Mouse (Mus musculus) small intestine, adult 2 months (tissue): ENCODE results near the gene Gm17428. TPM values are rescaled to one million over a fixed set of nuclear protein-coding genes. Genes with fewer than 3 reads are reported as not detected.
"Not testable (repeated sequence)": the region's sequence is repeated elsewhere in the genome, so short reads cannot be mapped to it uniquely, and the experiment has no call there.

Source experiments
- H3K27ac ChIP-seq: fragments of 200-500 bp; 2 replicates; pipeline ENCODE4 v1.5.1; 2012; ENCODE audit warnings: low read depth, low read length, control low read depth, inconsistent platforms; ENCODE audit not compliant: insufficient read depth
- H3K27me3 ChIP-seq: fragments of 200-500 bp; 2 replicates; pipeline ENCODE4 v1.6.1; 2012; ENCODE audit warnings: mild to moderate bottlenecking, moderate library complexity, low read length, inconsistent platforms; ENCODE audit not compliant: control insufficient read depth, insufficient read depth
- H3K36me3 ChIP-seq: fragments of 200-500 bp; 2 replicates; pipeline ENCODE4 v1.6.1; 2012; ENCODE audit warnings: mild to moderate bottlenecking, low read length, control low read depth, inconsistent platforms; ENCODE audit not compliant: control insufficient read depth, insufficient read depth
- H3K4me1 ChIP-seq: fragments of 200-500 bp; 2 replicates; pipeline ENCODE4 v1.6.1; 2012; ENCODE audit warnings: low read length, inconsistent platforms, mixed read lengths; ENCODE audit not compliant: control insufficient read depth, insufficient read depth, insufficient read length
- H3K4me3 ChIP-seq: fragments of 200-500 bp; 2 replicates; pipeline ENCODE4 v1.5.1; 2012; ENCODE audit warnings: low read depth, mild to moderate bottlenecking, control low read depth, inconsistent platforms, low read length, moderate library complexity
- CTCF ChIP-seq: fragments of 200-500 bp; IDR thresholded peaks from 2 replicates; pipeline ENCODE4 v1.5.1; 2012; ENCODE audit warnings: low read depth, mild to moderate bottlenecking, control low read depth, inconsistent platforms, low read length, moderate library complexity, mixed read lengths; ENCODE audit not compliant: insufficient replicate concordance, insufficient read length; ENCODE audit errors: extremely low read depth
- POLR2A ChIP-seq: fragments of 200-500 bp; IDR thresholded peaks from 2 replicates; pipeline ENCODE4 v1.6.1; 2012; ENCODE audit warnings: low read depth, mild to moderate bottlenecking, control low read depth, inconsistent platforms, low read length, moderate library complexity
- WGBS: fragments of 180-500 bp; shearing (Covaris S2); methylation state at CpG from one replicate; pipeline ENCODE4 v1.1.7; 2018; 5-methylcytosine and 5-hydroxymethylcytosine counted together
- polyA plus RNA-seq: library from polyadenylated mRNA; depleted of rRNA; stranded (reverse); fragments of >200 nt; gene quantifications from 2 replicates; pipeline ENCODE4 v1.2.3, GENCODE M21; 2012

The Gm17428 gene
- polyA plus RNA-seq, 1 experiment: not detected

- TF ChIP-seq POLR2A: no peak
- no peak for TF ChIP-seq CTCF
- Histone ChIP-seq H3K27me3 (no peaks in the 10 kb centered on the region), H3K36me3 (no peaks in the 10 kb centered on the region), H3K4me3 (no peak overlapping the region), H3K4me1 (no peaks in the 10 kb centered on the region), H3K27ac (no peak overlapping the region)
- WGBS: 92% methylated on average over 7 of the region's 7 CpGs
Observed at GRCm38 (mm10) chr14:54943971-54944370, 32.8 kb upstream of the Gm17428 start.

DNA sequence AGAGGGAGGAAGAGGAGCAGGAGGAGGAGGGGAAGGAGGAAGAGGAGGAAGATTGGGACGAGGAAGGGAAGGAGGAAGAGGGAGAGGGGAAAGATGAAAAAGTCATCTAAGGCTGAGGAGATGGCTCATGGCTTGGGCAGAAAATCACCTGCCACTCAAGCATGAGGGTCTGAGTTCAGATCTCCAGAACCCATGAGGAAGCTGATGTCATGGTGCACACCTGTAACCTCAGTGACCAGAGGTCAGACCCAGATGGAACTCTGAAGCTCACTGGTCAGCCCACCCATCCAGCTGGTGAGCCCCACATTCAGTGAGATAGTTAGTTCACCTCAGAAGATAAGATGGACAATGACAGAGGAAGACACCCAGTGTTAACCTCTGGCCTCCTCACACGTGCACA, 31.8 kb upstream of the Gm17428 start:
- no peak for TF ChIP-seq POLR2A
- TF ChIP-seq CTCF: no peak
- Histone ChIP-seq H3K36me3 (no peaks in the 10 kb centered on the region), H3K4me1 (no peaks in the 10 kb centered on the region), H3K4me3 (no peak overlapping the region), H3K27me3 (no peaks in the 10 kb centered on the region), H3K27ac (no peak overlapping the region)
- 56% methylated on average over 2 of the region's 2 CpGs for WGBS

DNA sequence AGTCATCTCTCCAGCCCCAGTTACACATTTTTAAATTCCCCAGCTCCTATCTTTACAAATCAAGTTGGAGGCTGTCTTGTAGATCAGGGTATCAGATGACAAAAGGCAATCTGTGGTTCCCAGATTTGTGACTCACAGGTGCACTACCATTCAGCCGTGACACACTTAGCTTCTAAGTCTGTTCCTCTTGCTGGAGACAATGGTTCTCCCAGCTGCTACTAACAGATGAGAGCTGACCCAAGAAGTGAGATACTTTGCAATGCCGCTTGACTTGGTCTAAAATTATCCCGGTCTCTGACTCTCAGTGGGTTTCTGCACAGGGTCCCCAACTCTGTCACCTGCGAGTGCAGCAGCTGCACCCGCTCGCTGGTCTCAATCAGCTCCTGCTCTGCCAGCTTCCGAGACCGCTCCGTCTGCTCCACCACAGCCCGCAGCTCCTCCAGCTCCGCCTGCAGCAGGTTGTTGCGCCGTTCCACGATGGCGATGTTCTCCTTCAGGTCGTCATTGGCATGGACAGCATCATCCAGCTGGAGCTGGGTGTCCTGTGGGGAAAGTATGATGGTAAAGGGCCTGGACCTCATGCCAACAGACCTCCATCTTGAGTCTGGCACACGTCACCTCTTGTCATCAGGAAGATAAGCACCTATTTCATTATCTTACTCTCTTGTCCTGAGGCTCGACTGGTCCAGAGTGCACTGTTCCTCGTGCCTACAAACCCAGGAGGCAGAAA, 30.6 kb upstream of the Gm17428 start:
- Histone ChIP-seq H3K36me3 (no peaks in the 10 kb centered on the region), H3K27ac (no peak overlapping the region), H3K4me3 (no peak overlapping the region), H3K4me1 (no peaks in the 10 kb centered on the region), H3K27me3 (no peaks in the 10 kb centered on the region)
- 77% methylated on average over 19 of the region's 19 CpGs for WGBS
- no peak for TF ChIP-seq POLR2A
- TF ChIP-seq CTCF: no peak

GRCm38 (mm10) chr14:54947008-54947407, 29.7 kb upstream of the Gm17428 start:
- not testable (repeated sequence) for H3K27ac ChIP-seq, H3K4me1 ChIP-seq, H3K36me3 ChIP-seq, H3K4me3 ChIP-seq, H3K27me3 ChIP-seq
- 89% methylated on average over 11 of the region's 11 CpGs for WGBS

- Histone ChIP-seq H3K27me3 (no peaks in the 10 kb centered on the region), H3K4me1 (no peaks in the 10 kb centered on the region), H3K36me3 (no peaks in the 10 kb centered on the region), H3K4me3 (no peak overlapping the region), H3K27ac (no peak overlapping the region)
- WGBS: 81% methylated on average over 9 of the region's 9 CpGs
- TF ChIP-seq POLR2A (no peak), CTCF (no peak)
Observed at GRCm38 (mm10) chr14:54948781-54949180, 28.0 kb upstream of the Gm17428 start.

GRCm38 (mm10) chr14:54950493-54950892, 26.2 kb upstream of the Gm17428 start:
- 53% methylated on average over 12 of the region's 12 CpGs for WGBS
- H3K36me3 ChIP-seq: no peaks in the 10 kb centered on the region
- H3K4me1 ChIP-seq: no peaks in the 10 kb centered on the region
- TF ChIP-seq POLR2A (no peak), CTCF (no peak)
- H3K27ac ChIP-seq: no peak overlapping the region
- no peaks in the 10 kb centered on the region for H3K27me3 ChIP-seq
- H3K4me3 ChIP-seq: no peak overlapping the region

GRCm38 (mm10) chr14:54951587-54951986, 25.1 kb upstream of the Gm17428 start:
- WGBS: 87% methylated on average over 6 of the region's 6 CpGs
- Histone ChIP-seq H3K4me1 (no peaks in the 10 kb centered on the region), H3K4me3 (no peak overlapping the region), H3K27me3 (no peaks in the 10 kb centered on the region), H3K36me3 (no peaks in the 10 kb centered on the region), H3K27ac (no peak overlapping the region)
- TF ChIP-seq CTCF (no peak), POLR2A (no peak)
